Mouse (Mus musculus) left cerebral cortex, postnatal 36 days (tissue): ENCODE measurements around the gene Ppp1r1b. TPM values are rescaled to one million over a fixed set of nuclear protein-coding genes. Genes with fewer than 3 reads are reported as not detected.

ENCODE experiments used
- DNase-seq, 2 experiments: peaks; one replicate each; pipeline ENCODE4 v3.0.0; 2021 to 2022; ENCODE audit warnings: low spot score in 2 of 2, mixed read lengths in 1 of 2
- intact Hi-C: fragments of 180-260 bp; cut with DNase I; formaldehyde crosslinking; loops from one replicate; pipeline ENCODE4 v1.15.1; 2025
- total RNA-seq, 2 experiments: library from RNA; stranded (reverse); gene quantifications; 2 replicates each; pipeline ENCODE4 v1.2.3; 2021

The Ppp1r1b gene
- total RNA-seq, 2 experiments from 2014 or later = 225 to 274 TPM

GRCm38 (mm10) chr11:98339679-98340287 is 8.4 kb upstream of the Ppp1r1b start:
- intact Hi-C loops = loop anchor here (5.0 to 10.0 kb wide), 2 partner anchors 98 to 205 kb away; partner anchors contain the start of genes Ikzf3 and Mien1
- DNase-seq = no peak

- DNase-seq = no peak
- intact Hi-C loops = loop anchor here (5.0 kb wide), 1 partner anchor 97 kb away; the partner anchor contains the start of gene Mien1
Observed at GRCm38 (mm10) chr11:98340597-98340996, 7.6 kb upstream of the Ppp1r1b start.

GRCm38 (mm10) chr11:98341174-98341573 is 7.0 kb upstream of the Ppp1r1b start:
- intact Hi-C loops = loop anchor here (5.0 kb wide), 1 partner anchor 96 kb away; the partner anchor contains the start of gene Mien1
- DNase-seq = no peak

GRCm38 (mm10) chr11:98342000-98342945 is 5.9 kb upstream of the Ppp1r1b start:
- peak; percentile 96 to 98 for DNase-seq
- intact Hi-C loops = loop anchor here (1.0 to 5.0 kb wide), 4 partner anchors 47 to 115 kb away; partner anchors contain the start of gene Mien1

GRCm38 (mm10) chr11:98345253-98345652 is 3.0 kb upstream of the Ppp1r1b start:
- intact Hi-C loops = no loop called here

GRCm38 (mm10) chr11:98346168-98346567 is 2.0 kb upstream of the Ppp1r1b start:
- peak; percentile 60 to 69 for DNase-seq
- intact Hi-C loops = no loop called here

More at GRCm38 (mm10) chr11:98345253-98345652, 3.0 kb upstream of the Ppp1r1b start:
- DNase-seq = peak; percentile 81 to 86

- intact Hi-C loops = no loop called here
Observed at GRCm38 (mm10) chr11:98347385-98348082, 670 bp upstream of the Ppp1r1b start.

GRCm38 (mm10) chr11:98349308-98349707 is 1.1 kb downstream of the Ppp1r1b start:
- intact Hi-C loops = no loop called here
- no peak for DNase-seq

More at GRCm38 (mm10) chr11:98347385-98348082, 670 bp upstream of the Ppp1r1b start:
- no peak for DNase-seq

GRCm38 (mm10) chr11:98352272-98352990 is 4.2 kb downstream of the Ppp1r1b start:
- DNase-seq = no peak
- intact Hi-C loops = no loop called here

GRCm38 (mm10) chr11:98353651-98354211 is 5.5 kb downstream of the Ppp1r1b start:
- intact Hi-C loops = no loop called here
- DNase-seq = peak in 1 of 2 experiments; percentile 45

GRCm38 (mm10) chr11:98354445-98354844 is 6.2 kb downstream of the Ppp1r1b start:
- DNase-seq = peak; percentile 60 to 62
- intact Hi-C loops = no loop called here

- intact Hi-C loops = no loop called here
- DNase-seq = peak in 1 of 2 experiments; percentile 56
Observed at GRCm38 (mm10) chr11:98355732-98356299, 7.6 kb downstream of the Ppp1r1b start.

- intact Hi-C loops = no loop called here
- no peak for DNase-seq
Observed at GRCm38 (mm10) chr11:98356625-98357394, 8.6 kb downstream of the Ppp1r1b start.

- intact Hi-C loops = no loop called here
Observed at GRCm38 (mm10) chr11:98357396-98358160, 9.4 kb downstream of the Ppp1r1b start.

GRCm38 (mm10) chr11:98358161-98359083 is 10.2 kb downstream of the Ppp1r1b start, which contains the start of gene Stard3:
Stard3 (plus strand) TSS chr11:98358368.
- intact Hi-C loops = no loop called here

More at GRCm38 (mm10) chr11:98357396-98358160, 9.4 kb downstream of the Ppp1r1b start:
- no peak for DNase-seq

More at GRCm38 (mm10) chr11:98358161-98359083, 10.2 kb downstream of the Ppp1r1b start, which contains the start of gene Stard3:
- peak; percentile 80 to 84 for DNase-seq
